Mouse (Mus musculus): ENCODE data around the gene Gm10722. TPM values are rescaled to one million over a fixed set of nuclear protein-coding genes. Genes with fewer than 3 reads are reported as not detected.
"Not testable (repeated sequence)": the region's sequence is repeated elsewhere in the genome, so short reads cannot be mapped to it uniquely, and the experiment has no call there.

Gene Gm10722
- polyA plus RNA-seq, 1 experiment from 2014 or later: not detected

- not testable (repeated sequence) for H3K4me2 ChIP-seq; ATAC-seq (ENCODE audit: insufficient read depth); DNase-seq; H3K9me3 ChIP-seq (ENCODE audit: low read depth, low read length); H3K9ac ChIP-seq; H3K4me1 ChIP-seq (ENCODE audit: insufficient read depth); H3K4me3 ChIP-seq (ENCODE audit: low read depth, low read length); H3K27ac ChIP-seq (ENCODE audit: low read depth); H3K27me3 ChIP-seq (ENCODE audit: insufficient read depth, low read length); H3K36me3 ChIP-seq (ENCODE audit: insufficient read depth)
- 61% methylated on average over 4 of the region's 6 CpGs for WGBS
Observed at GRCm38 (mm10) chr9:3025653-3026052, 24.9 kb downstream of the Gm10722 start.

GRCm38 (mm10) chr9:3026136-3026535, 25.4 kb downstream of the Gm10722 start:
- H3K9ac ChIP-seq; ATAC-seq (ENCODE audit: insufficient read depth); H3K27ac ChIP-seq (ENCODE audit: low read depth): not testable (repeated sequence)

DNA sequence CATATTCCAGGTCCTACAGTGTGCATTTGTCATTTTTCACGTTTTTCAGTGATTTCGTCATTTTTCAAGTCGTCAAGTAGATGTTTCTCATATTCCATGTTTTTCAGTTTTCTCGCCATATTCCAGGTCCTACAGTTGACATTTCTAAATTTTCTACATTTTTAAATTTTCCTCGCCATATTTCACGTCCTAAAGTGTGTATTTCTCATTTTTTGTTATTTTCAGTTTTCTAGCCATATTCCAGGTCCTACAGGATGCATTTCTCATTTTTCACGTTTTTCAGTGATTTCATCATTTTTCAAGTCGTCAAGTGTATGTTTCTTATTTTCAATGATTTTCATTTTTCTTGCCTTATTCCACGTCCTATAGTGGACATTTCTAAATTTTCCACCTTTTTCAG, 26.0 kb downstream of the Gm10722 start:
- not testable (repeated sequence) for H3K4me3 ChIP-seq (ENCODE audit: low read depth, low read length); H3K4me2 ChIP-seq; H3K27me3 ChIP-seq (ENCODE audit: insufficient read depth, low read length); H3K9me3 ChIP-seq (ENCODE audit: low read depth, low read length); H3K9ac ChIP-seq; H3K36me3 ChIP-seq (ENCODE audit: insufficient read depth); H3K27ac ChIP-seq (ENCODE audit: low read depth); H3K4me1 ChIP-seq (ENCODE audit: insufficient read depth); DNase-seq; ATAC-seq (ENCODE audit: insufficient read depth)
- WGBS: 66% methylated on average over 9 of the region's 9 CpGs

More at GRCm38 (mm10) chr9:3026136-3026535, 25.4 kb downstream of the Gm10722 start:
- 72% methylated on average over 5 of the region's 5 CpGs for WGBS
- H3K27me3 ChIP-seq (ENCODE audit: insufficient read depth, low read length); H3K36me3 ChIP-seq (ENCODE audit: insufficient read depth); H3K4me1 ChIP-seq (ENCODE audit: insufficient read depth); H3K9me3 ChIP-seq (ENCODE audit: low read depth, low read length); H3K4me2 ChIP-seq; H3K4me3 ChIP-seq (ENCODE audit: low read depth, low read length); DNase-seq: not testable (repeated sequence)

DNA sequence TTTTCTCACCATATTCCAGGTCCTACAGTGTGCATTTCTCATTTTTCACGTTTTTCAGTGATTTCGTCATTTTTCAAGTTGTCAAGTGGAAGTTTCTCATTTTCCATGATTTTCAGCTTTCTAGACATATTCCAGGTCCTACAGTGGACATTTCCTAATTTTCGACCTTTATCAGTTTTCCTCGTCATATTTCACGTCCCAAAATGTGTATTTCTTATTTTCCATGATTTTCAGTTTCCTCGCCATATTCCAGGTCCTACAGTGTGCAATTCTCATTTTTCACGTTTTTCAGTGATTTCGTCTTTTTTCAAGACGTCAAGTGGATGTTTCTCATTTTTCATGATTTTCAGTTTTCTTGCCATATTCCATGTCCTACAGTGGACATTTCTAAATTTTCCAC, 26.5 kb downstream of the Gm10722 start:
- not testable (repeated sequence) for H3K27me3 ChIP-seq (ENCODE audit: insufficient read depth, low read length); H3K4me2 ChIP-seq; H3K27ac ChIP-seq (ENCODE audit: low read depth); H3K9me3 ChIP-seq (ENCODE audit: low read depth, low read length); H3K4me1 ChIP-seq (ENCODE audit: insufficient read depth); H3K4me3 ChIP-seq (ENCODE audit: low read depth, low read length); H3K9ac ChIP-seq; H3K36me3 ChIP-seq (ENCODE audit: insufficient read depth); ATAC-seq (ENCODE audit: insufficient read depth)
- WGBS: 68% methylated on average over 9 of the region's 9 CpGs
- DNase-seq: peak; percentile 69

DNA sequence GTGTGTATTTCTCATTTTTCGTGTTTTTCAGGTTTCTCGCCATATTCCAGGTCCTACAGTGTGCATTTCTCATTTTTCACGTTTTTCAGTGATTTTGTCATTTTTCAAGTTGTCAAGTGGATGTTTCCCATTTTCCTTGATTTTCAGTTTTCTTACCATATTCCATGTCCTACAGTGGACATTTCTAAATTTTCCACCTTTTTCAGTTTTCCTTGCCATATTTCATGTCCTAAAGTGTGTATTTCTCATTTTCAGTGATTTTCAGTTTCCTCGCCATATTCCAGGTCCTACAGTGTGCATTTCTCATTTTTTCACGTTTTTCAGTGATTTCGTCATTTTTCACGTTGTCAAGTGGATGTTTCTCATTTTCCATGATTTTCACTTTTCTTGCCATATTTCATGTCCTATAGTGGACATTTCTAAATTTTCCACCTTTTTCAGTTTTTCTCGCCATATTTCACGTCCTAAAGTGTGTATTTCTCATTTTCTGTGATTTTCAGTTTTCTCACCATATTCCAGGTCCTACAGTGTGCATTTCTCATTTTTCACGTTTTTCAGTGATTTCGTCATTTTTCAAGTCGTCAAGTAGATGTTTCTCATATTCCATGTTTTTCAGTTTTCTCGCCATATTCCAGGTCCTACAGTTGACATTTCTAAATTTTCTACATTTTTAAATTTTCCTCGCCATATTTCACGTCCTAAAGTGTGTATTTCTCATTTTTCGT, 28.7 kb downstream of the Gm10722 start:
- not testable (repeated sequence) for DNase-seq; H3K4me3 ChIP-seq (ENCODE audit: low read depth, low read length); H3K36me3 ChIP-seq (ENCODE audit: insufficient read depth); H3K9ac ChIP-seq; H3K27ac ChIP-seq (ENCODE audit: low read depth); ATAC-seq (ENCODE audit: insufficient read depth); H3K27me3 ChIP-seq (ENCODE audit: insufficient read depth, low read length); H3K4me2 ChIP-seq; H3K4me1 ChIP-seq (ENCODE audit: insufficient read depth); H3K9me3 ChIP-seq (ENCODE audit: low read depth, low read length)
- 64% methylated on average over 12 of the region's 16 CpGs for WGBS

GRCm38 (mm10) chr9:3030677-3031318, 30.1 kb downstream of the Gm10722 start:
- H3K9ac ChIP-seq; H3K27me3 ChIP-seq (ENCODE audit: insufficient read depth, low read length); ATAC-seq (ENCODE audit: insufficient read depth); H3K4me1 ChIP-seq (ENCODE audit: insufficient read depth); H3K27ac ChIP-seq (ENCODE audit: low read depth); H3K4me3 ChIP-seq (ENCODE audit: low read depth, low read length); H3K4me2 ChIP-seq; H3K9me3 ChIP-seq (ENCODE audit: low read depth, low read length); H3K36me3 ChIP-seq (ENCODE audit: insufficient read depth): not testable (repeated sequence)
- DNase-seq: peak; percentile 89
- WGBS: 59% methylated on average over 2 of the region's 10 CpGs

DNA sequence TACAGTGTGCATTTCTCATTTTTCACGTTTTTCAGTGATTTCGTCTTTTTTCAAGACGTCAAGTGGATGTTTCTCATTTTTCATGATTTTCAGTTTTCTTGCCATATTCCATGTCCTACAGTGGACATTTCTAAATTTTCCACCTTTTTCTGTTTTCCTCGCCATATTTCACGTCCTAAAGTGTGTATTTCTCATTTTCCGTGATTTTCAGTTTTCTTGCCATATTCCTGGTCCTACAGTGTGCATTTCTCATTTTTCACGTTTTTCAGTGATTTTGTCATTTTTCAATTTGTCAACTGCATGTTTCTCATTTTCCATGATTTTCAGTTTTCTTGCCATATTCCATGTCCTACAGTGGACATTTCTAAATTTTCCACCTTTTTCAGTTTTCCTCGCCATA, 33.6 kb downstream of the Gm10722 start, which contains the start of gene Gm17535:
Gm17535 (plus strand) TSS at position 301 of the 400 bp plus-strand sequence.
- not testable (repeated sequence) for H3K9ac ChIP-seq; DNase-seq; H3K4me2 ChIP-seq; ATAC-seq (ENCODE audit: insufficient read depth); H3K27me3 ChIP-seq (ENCODE audit: insufficient read depth, low read length); H3K4me1 ChIP-seq (ENCODE audit: insufficient read depth); H3K36me3 ChIP-seq (ENCODE audit: insufficient read depth); H3K27ac ChIP-seq (ENCODE audit: low read depth); H3K9me3 ChIP-seq (ENCODE audit: low read depth, low read length); H3K4me3 ChIP-seq (ENCODE audit: low read depth, low read length)
- no CpG with 5 or more reads among the region's 8 CpGs for WGBS

- WGBS: 71% methylated on average over 6 of the region's 8 CpGs
- not testable (repeated sequence) for H3K4me3 ChIP-seq (ENCODE audit: low read depth, low read length); H3K27ac ChIP-seq (ENCODE audit: low read depth); H3K9ac ChIP-seq; H3K36me3 ChIP-seq (ENCODE audit: insufficient read depth); DNase-seq; ATAC-seq (ENCODE audit: insufficient read depth); H3K9me3 ChIP-seq (ENCODE audit: low read depth, low read length); H3K4me1 ChIP-seq (ENCODE audit: insufficient read depth); H3K27me3 ChIP-seq (ENCODE audit: insufficient read depth, low read length); H3K4me2 ChIP-seq
Observed at GRCm38 (mm10) chr9:3036577-3036976, 35.9 kb downstream of the Gm10722 start, which contains the start of gene Gm10715. TSS of gene Gm10715 (plus strand) at chr9:3036877.

DNA sequence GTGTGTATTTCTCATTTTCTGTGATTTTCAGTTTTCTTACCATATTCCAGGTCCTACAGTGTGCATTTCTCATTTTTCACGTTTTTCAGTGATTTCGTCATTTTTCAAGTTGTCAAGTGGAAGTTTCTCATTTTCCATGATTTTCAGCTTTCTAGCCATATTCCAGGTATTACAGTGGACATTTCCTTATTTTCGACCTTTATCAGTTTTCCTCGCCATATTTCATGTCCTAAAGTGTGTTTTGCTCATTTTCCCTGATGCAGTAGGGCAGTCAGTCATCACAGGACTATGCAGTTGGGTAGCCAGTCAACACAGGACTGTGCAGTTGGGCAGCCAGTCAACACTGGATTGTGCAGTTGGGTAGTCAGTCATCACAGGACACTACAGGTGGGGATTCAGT, 37.4 kb downstream of the Gm10722 start:
- H3K4me2 ChIP-seq; H3K36me3 ChIP-seq (ENCODE audit: insufficient read depth); ATAC-seq (ENCODE audit: insufficient read depth); H3K4me1 ChIP-seq (ENCODE audit: insufficient read depth); H3K4me3 ChIP-seq (ENCODE audit: low read depth, low read length); DNase-seq; H3K9me3 ChIP-seq (ENCODE audit: low read depth, low read length); H3K27me3 ChIP-seq (ENCODE audit: insufficient read depth, low read length); H3K9ac ChIP-seq; H3K27ac ChIP-seq (ENCODE audit: low read depth): not testable (repeated sequence)
- WGBS: 60% methylated on average over 4 of the region's 4 CpGs

All from lung, embryonic 14.5 days (tissue).